Mouse (Mus musculus): Measurements from ENCODE around the gene Tbcb. TPM values are rescaled to one million over a fixed set of nuclear protein-coding genes. Genes with fewer than 3 reads are reported as not detected.
A peak's percentile ranks its signal among the peaks of the same experiment; 100 is the strongest.

Gene Tbcb
- 212 and 246 TPM in 2 replicates for polyA plus RNA-seq (2016; fragmentation: Nextera tagmentation; extraction: Ambion mirVana)

DNA sequence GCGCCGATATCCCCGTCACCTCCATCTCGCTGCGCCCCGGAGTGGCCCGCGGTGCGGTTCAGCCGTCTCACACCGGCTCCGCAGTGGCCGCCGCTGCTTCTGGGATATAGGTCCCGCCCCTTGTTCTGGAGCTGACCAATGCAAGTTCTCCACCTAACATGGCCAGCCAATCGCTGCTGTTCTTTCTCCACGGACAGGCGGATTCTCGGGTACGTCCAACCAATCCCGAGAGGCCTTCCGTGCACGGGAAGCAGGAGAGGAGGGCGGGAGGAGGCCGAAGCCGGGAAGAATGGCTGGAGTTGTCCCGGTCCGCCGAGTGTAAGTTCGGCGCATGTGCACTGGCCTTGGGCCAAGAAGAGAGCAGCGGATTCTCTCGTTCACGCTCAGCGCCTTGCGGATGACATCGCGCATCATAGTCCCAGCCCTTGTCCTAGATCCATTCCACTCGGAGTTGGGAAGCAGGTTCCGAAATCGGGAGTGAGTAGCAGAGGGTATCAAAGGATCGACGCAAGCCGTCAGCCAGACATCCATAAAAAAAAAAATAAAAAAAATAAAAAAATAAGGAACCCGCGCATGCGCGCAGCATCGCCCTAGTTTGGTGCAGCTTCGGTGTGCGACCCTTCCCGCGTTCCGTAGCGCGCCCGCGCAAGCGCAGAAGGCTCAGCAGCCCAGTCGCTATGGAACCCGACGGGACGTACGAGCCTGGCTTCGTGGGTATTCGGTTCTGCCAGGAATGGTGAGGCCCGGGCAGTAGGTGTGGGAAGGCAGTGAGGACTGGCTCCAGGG lies at the start of gene Tbcb, which contains the start of gene Polr2i:
Tbcb (minus strand) TSS at position 604 of the 786 bp plus-strand sequence.
Polr2i (plus strand) TSS at position 280 of the 786 bp plus-strand sequence.
- peak; percentile 99 for DNase-seq (ENCODE audit: low spot score)
- WGBS = under 1% methylated on average over 67 of the region's 67 CpGs
- peak within 1 kb of the TSS; percentile 91 for H3K27ac ChIP-seq
- H3K36me3 ChIP-seq = peaks cover 48% of the 10 kb centered on the region
- H3K9me3 ChIP-seq = no peaks in the 10 kb centered on the region
- H3K4me3 ChIP-seq = peak within 1 kb of the TSS; percentile 80
- peaks cover 21% of the 10 kb centered on the region for H3K4me1 ChIP-seq
- H3K27me3 ChIP-seq (ENCODE audit: insufficient read depth, poor library complexity, severe bottlenecking) = no peaks in the 10 kb centered on the region

DNA sequence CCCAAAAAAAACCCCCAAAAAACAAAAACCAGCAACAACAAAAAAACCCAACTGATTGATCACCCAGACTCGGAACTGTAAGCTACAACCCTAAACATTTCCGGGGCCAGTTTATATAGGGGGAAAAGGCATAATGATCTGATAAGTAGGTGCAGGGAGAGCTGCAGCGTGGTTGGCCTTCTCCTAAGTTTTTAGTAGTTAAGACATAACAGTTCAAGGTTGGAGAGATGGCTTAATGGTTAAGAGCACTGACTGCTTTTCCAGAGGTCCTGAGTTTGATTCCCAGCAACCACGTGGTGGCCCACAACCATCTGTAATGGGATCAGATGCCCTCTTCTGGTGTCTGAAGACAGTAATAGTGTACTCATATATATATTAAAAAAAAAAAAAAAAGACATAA lies 49.5 kb upstream of the Tbcb start:
- Histone ChIP-seq H3K4me1 (peaks cover 8% of the 10 kb centered on the region), H3K27me3 (ENCODE audit: insufficient read depth, poor library complexity, severe bottlenecking) (peaks cover 3% of the 10 kb centered on the region; the same call in 1 of the 2 replicates), H3K4me3 (no peak overlapping the region), H3K9me3 (no peaks in the 10 kb centered on the region), H3K27ac (no peak overlapping the region), H3K36me3 (no peaks in the 10 kb centered on the region)
- no peak for DNase-seq (ENCODE audit: low spot score)
- WGBS = 72% methylated on average over 4 of the region's 4 CpGs

GRCm38 (mm10) chr7:30280670-30281138 lies 48.6 kb upstream of the Tbcb start:
- Histone ChIP-seq H3K36me3 (no peaks in the 10 kb centered on the region), H3K27ac (peak overlapping the region; percentile 91), H3K27me3 (ENCODE audit: insufficient read depth, poor library complexity, severe bottlenecking) (no peaks in the 10 kb centered on the region; the same call in 1 of the 2 replicates), H3K9me3 (no peaks in the 10 kb centered on the region), H3K4me3 (peak overlapping the region; percentile 90), H3K4me1 (peaks cover 8% of the 10 kb centered on the region)
- DNase-seq (ENCODE audit: low spot score) = peak; percentile 93
- WGBS = under 1% methylated on average over 20 of the region's 20 CpGs

- no peaks in the 10 kb centered on the region for H3K27me3 ChIP-seq (ENCODE audit: insufficient read depth, poor library complexity, severe bottlenecking)
- under 1% methylated on average over 49 of the region's 49 CpGs for WGBS
- peak within 1 kb of the TSS; percentile 90 for H3K4me3 ChIP-seq
- peak; percentile 97 for DNase-seq (ENCODE audit: low spot score)
- peaks cover 12% of the 10 kb centered on the region for H3K4me1 ChIP-seq
- H3K9me3 ChIP-seq = no peaks in the 10 kb centered on the region
- peak within 1 kb of the TSS; percentile 91 for H3K27ac ChIP-seq
- H3K36me3 ChIP-seq = no peaks in the 10 kb centered on the region
Measured at GRCm38 (mm10) chr7:30279951-30280669, 48.0 kb upstream of the Tbcb start, which contains the start of the genes Thap8 and Wdr62. Gene Thap8, plus strand, starts transcription at chr7:30280094. Gene Wdr62, minus strand, starts transcription at chr7:30280419.

DNA sequence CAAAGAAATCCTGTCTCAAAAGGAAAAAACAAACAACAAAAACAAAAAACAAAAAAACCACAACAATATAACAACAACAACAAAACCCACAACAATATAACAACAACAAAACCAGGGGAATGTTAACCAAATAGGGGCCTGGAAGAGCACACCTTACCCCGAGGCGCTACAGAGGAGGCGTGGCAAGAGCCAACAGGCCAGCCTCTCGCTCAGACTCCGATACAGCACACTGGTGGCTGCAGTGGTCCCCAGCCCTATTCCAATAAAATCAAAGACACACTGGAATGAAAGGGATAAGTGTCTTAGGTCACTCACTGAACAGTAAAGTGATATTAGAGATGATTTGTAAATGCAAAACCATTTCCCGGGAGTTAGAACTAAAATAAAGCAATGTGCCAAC lies 47.5 kb upstream of the Tbcb start:
- Histone ChIP-seq H3K27ac (peak overlapping the region; percentile 91), H3K36me3 (no peaks in the 10 kb centered on the region), H3K4me3 (peak overlapping the region; percentile 90), H3K4me1 (peaks cover 18% of the 10 kb centered on the region), H3K9me3 (no peaks in the 10 kb centered on the region), H3K27me3 (ENCODE audit: insufficient read depth, poor library complexity, severe bottlenecking) (no peaks in the 10 kb centered on the region)
- under 1% methylated on average over 6 of the region's 6 CpGs for WGBS
- no peak for DNase-seq (ENCODE audit: low spot score)

GRCm38 (mm10) chr7:30278911-30279310 lies 46.8 kb upstream of the Tbcb start:
- no peaks in the 10 kb centered on the region for H3K27me3 ChIP-seq (ENCODE audit: insufficient read depth, poor library complexity, severe bottlenecking)
- DNase-seq (ENCODE audit: low spot score) = no peak
- H3K4me3 ChIP-seq = peak overlapping the region; percentile 90; the same call in 1 of the 2 replicates
- peaks cover 20% of the 10 kb centered on the region for H3K4me1 ChIP-seq
- H3K9me3 ChIP-seq = no peaks in the 10 kb centered on the region
- H3K27ac ChIP-seq = no peak overlapping the region
- H3K36me3 ChIP-seq = no peaks in the 10 kb centered on the region
- WGBS = 51% methylated on average over 2 of the region's 2 CpGs

DNA sequence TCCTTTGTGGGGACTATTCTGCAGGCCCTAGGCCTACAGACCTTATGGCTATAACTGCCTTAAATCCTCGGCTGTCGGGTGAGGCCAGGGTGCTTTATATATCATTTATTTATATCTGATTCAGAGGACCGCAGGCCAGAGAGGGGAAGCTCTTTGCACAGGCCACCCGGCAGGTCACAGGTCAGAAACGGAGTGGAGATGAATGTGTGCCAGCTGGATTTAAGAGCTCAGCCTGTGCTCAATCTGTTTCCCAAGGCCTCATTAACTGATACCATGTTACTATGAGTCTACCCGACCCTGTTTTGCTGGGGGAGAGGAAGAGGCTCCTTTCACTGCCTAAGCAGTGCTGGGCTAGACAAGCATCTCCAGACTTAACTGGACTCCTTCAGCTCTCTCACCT lies 42.3 kb upstream of the Tbcb start:
- H3K27me3 ChIP-seq (ENCODE audit: insufficient read depth, poor library complexity, severe bottlenecking) = no peaks in the 10 kb centered on the region
- 76% methylated on average over 6 of the region's 6 CpGs for WGBS
- no peaks in the 10 kb centered on the region for H3K9me3 ChIP-seq
- DNase-seq (ENCODE audit: low spot score) = no peak
- H3K4me3 ChIP-seq = no peak overlapping the region
- peaks cover 36% of the 10 kb centered on the region for H3K36me3 ChIP-seq
- H3K4me1 ChIP-seq = peaks cover 12% of the 10 kb centered on the region
- peak overlapping the region; percentile 65; the same call in 1 of the 2 replicates for H3K27ac ChIP-seq

GRCm38 (mm10) chr7:30269641-30270040 lies 37.6 kb upstream of the Tbcb start:
- Histone ChIP-seq H3K27ac (no peak overlapping the region), H3K9me3 (no peaks in the 10 kb centered on the region), H3K27me3 (ENCODE audit: insufficient read depth, poor library complexity, severe bottlenecking) (no peaks in the 10 kb centered on the region), H3K4me3 (no peak overlapping the region), H3K36me3 (peaks cover 67% of the 10 kb centered on the region), H3K4me1 (peaks cover 11% of the 10 kb centered on the region)
- no peak for DNase-seq (ENCODE audit: low spot score)
- 88% methylated on average over 4 of the region's 4 CpGs for WGBS

- peaks cover 71% of the 10 kb centered on the region for H3K36me3 ChIP-seq
- H3K27ac ChIP-seq = peak overlapping the region; percentile 62
- H3K4me1 ChIP-seq = peaks cover 8% of the 10 kb centered on the region
- H3K4me3 ChIP-seq = no peak overlapping the region
- no peak for DNase-seq (ENCODE audit: low spot score)
- no peaks in the 10 kb centered on the region for H3K9me3 ChIP-seq
- 41% methylated on average over 3 of the region's 3 CpGs for WGBS
- no peaks in the 10 kb centered on the region for H3K27me3 ChIP-seq (ENCODE audit: insufficient read depth, poor library complexity, severe bottlenecking)
Measured at GRCm38 (mm10) chr7:30266780-30267179, 34.7 kb upstream of the Tbcb start.

GRCm38 (mm10) chr7:30265935-30266334 lies 33.9 kb upstream of the Tbcb start:
- Histone ChIP-seq H3K4me1 (peaks cover 8% of the 10 kb centered on the region), H3K27ac (no peak overlapping the region), H3K27me3 (ENCODE audit: insufficient read depth, poor library complexity, severe bottlenecking) (no peaks in the 10 kb centered on the region), H3K4me3 (no peak overlapping the region), H3K36me3 (peaks cover 71% of the 10 kb centered on the region), H3K9me3 (no peaks in the 10 kb centered on the region)
- 86% methylated on average over 7 of the region's 7 CpGs for WGBS
- no peak for DNase-seq (ENCODE audit: low spot score)

DNA sequence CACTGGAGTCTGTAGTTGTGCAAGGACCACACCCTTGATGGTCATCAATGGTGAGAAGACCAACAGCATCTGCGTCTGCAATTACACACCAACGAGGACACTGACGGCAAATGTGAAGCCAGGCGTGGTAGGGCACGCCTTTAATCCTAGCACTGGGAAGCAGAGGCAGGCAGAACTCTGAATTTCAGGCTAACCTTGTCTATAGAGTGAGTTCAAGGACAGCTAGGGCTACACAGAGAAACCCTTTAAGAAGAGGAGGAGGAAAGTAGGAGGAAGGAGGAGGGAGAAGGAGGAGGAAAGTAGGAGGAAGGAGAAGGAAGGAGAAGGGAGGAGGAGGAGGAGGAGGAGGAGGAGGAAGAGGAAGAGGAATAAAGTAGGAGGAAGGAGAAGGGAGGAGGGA lies 33.5 kb upstream of the Tbcb start:
- Histone ChIP-seq H3K9me3 (no peaks in the 10 kb centered on the region), H3K36me3 (peaks cover 71% of the 10 kb centered on the region), H3K4me3 (no peak overlapping the region), H3K27ac (no peak overlapping the region), H3K4me1 (peaks cover 8% of the 10 kb centered on the region), H3K27me3 (ENCODE audit: insufficient read depth, poor library complexity, severe bottlenecking) (no peaks in the 10 kb centered on the region)
- 91% methylated on average over 5 of the region's 5 CpGs for WGBS
- DNase-seq (ENCODE audit: low spot score) = no peak

GRCm38 (mm10) chr7:30265041-30265440 lies 33.0 kb upstream of the Tbcb start:
- no peak overlapping the region for H3K4me3 ChIP-seq
- H3K36me3 ChIP-seq = peaks cover 66% of the 10 kb centered on the region
- WGBS = 79% methylated on average over 2 of the region's 2 CpGs
- H3K27ac ChIP-seq = no peak overlapping the region
- peaks cover 8% of the 10 kb centered on the region for H3K4me1 ChIP-seq
- no peaks in the 10 kb centered on the region for H3K9me3 ChIP-seq
- H3K27me3 ChIP-seq (ENCODE audit: insufficient read depth, poor library complexity, severe bottlenecking) = no peaks in the 10 kb centered on the region
- DNase-seq (ENCODE audit: low spot score) = no peak
